Mouse (Mus musculus): ENCODE results near the gene Atad1. TPM values are rescaled to one million over a fixed set of nuclear protein-coding genes. Genes with fewer than 3 reads are reported as not detected.

Atad1 gene
- polyA plus RNA-seq, 1 experiment from 2014 or later, result 25.3 TPM

DNA sequence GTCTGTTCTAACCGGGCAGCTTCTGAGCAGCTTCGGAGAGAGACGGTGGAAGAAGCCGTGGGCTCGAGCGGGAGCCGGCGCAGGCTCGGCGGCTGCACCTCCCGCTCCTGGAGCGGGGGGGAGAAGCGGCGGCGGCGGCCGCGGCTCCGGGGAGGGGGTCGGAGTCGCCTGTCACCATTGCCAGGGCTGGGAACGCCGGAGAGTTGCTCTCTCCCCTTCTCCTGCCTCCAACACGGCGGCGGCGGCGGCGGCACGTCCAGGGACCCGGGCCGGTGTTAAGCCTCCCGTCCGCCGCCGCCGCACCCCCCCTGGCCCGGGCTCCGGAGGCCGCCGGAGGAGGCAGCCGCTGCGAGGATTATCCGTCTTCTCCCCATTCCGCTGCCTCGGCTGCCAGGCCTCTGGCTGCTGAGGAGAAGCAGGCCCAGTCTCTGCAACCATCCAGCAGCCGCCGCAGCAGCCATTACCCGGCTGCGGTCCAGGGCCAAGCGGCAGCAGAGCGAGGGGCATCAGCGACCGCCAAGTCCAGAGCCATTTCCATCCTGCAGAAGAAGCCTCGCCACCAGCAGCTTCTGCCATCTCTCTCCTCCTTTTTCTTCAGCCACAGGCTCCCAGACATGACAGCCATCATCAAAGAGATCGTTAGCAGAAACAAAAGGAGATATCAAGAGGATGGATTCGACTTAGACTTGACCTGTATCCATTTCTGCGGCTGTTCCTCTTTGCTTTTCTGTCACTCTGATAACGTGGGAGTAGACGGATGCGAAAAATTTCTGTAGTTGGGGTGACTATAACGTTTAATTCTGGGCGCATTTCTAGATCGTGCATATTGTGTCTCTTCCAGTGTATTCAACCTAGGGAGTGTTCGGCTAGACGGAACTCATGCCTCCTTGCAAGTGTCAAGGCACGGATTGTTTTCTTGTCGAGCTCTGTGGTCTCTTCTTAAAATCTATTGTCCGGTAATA, 18.5 kb upstream of the Atad1 start:
- H3K4me1 ChIP-seq (replicated peaks), result peaks cover 43% of the 10 kb centered on the region
- H3K9me3 ChIP-seq (replicated peaks), result no peaks in the 10 kb centered on the region
- H3K27me3 ChIP-seq, result 0 out of 2 replicates have a peak, but pooled peaks cover 9% of the 10 kb centered on the region
- peak overlapping the region; percentile 93 for H3K27ac ChIP-seq
- ATAC-seq (ENCODE audit: low read depth) (no peak), DNase-seq (peak; percentile 29)
- peak overlapping the region; percentile 100 for H3K4me2 ChIP-seq
- H3K4me3 ChIP-seq (replicated peaks), result peak overlapping the region; percentile 95
- WGBS (ENCODE audit: insufficient replicate concordance), result under 1% methylated on average over 60 of the region's 69 CpGs
- H3K36me3 ChIP-seq, result no peaks in the 10 kb centered on the region
- peak overlapping the region; percentile 90 for H3K9ac ChIP-seq

GRCm38 (mm10) chr19:32756900-32757725, 17.5 kb upstream of the Atad1 start, which contains the start of gene Pten:
Pten (plus strand) TSS chr19:32757497.
- Histone ChIP-seq H3K9me3 (replicated peaks) (no peaks in the 10 kb centered on the region), H3K36me3 (no peaks in the 10 kb centered on the region), H3K4me3 (replicated peaks) (peak within 1 kb of the TSS; percentile 95), H3K4me1 (replicated peaks) (peaks cover 40% of the 10 kb centered on the region), H3K4me2 (peak within 1 kb of the TSS; percentile 100), H3K27ac (peak within 1 kb of the TSS; percentile 93), H3K27me3 (0 out of 2 replicates have a peak, but pooled peaks cover 10% of the 10 kb centered on the region), H3K9ac (peak within 1 kb of the TSS; percentile 90)
- ATAC-seq (ENCODE audit: low read depth), result peak; percentile 89
- peak; percentile 92 for DNase-seq
- under 1% methylated on average over 69 of the region's 77 CpGs for WGBS (ENCODE audit: insufficient replicate concordance)

DNA sequence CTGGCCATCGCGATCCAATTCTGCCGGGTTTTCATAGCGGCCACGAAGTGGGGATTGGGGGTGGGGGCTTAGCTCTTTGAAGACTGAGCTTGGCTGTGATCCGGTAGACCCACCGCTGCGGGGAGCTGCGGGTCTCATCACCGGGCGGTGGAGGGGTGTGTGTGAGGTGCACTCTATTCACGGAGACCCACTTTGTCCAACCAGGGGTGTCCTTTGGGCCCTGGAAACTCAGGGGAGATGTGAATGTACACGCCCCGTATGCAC, 17.0 kb upstream of the Atad1 start:
- 0 out of 2 replicates have a peak, but pooled peaks cover 10% of the 10 kb centered on the region for H3K27me3 ChIP-seq
- peak overlapping the region; percentile 80 for H3K9ac ChIP-seq
- no peaks in the 10 kb centered on the region for H3K9me3 ChIP-seq (replicated peaks)
- peak overlapping the region; percentile 86 for H3K27ac ChIP-seq
- DNase-seq (no peak), ATAC-seq (ENCODE audit: low read depth) (no peak)
- peak overlapping the region; percentile 100 for H3K4me2 ChIP-seq
- H3K36me3 ChIP-seq, result no peaks in the 10 kb centered on the region
- peaks cover 40% of the 10 kb centered on the region for H3K4me1 ChIP-seq (replicated peaks)
- H3K4me3 ChIP-seq (replicated peaks), result peak overlapping the region; percentile 95
- 0% methylated on average over 14 of the region's 14 CpGs for WGBS (ENCODE audit: insufficient replicate concordance)

DNA sequence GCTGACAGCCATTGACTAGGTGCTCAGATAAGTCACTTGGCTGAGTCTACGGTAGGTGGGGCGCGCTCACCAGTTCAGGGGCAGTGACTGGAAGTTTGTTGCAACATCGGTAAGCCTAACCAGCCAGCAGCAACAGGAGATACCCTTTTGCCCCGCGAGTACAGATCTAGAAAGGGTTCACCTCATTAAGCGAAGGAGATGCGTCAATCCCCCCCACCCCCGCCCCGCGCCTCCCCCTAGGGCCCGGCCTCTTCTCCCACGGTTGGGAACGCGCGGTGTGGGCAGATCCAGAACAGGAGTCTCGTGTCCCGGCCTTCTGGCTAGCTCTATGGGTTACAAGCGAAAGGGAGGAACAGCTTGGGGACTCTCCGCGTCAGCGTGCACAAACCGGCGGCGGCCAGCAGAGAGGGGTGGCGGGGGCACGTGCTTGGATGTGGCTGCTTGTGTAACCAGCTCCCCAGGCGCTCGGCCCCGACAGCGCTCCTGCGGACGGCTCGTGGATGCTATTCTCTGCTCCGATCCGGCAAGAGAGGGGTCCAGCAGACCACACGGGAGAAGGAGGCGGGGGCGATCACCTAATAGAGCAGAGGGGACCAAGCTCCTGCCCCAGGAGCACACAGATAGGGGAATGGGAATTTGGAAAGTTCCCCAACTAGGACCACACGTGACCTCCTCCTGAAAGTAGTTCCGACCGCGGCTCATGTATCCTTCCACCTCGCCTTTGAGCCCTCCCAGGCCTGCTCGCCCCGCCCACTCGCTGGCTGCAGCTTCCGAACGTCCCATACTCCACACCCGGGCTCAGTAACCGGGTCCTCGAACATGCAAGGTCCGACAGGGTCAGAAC, 16.4 kb upstream of the Atad1 start:
- Histone ChIP-seq H3K9ac (peak overlapping the region; percentile 80), H3K36me3 (no peaks in the 10 kb centered on the region), H3K27me3 (0 out of 2 replicates have a peak, but pooled peaks cover 10% of the 10 kb centered on the region), H3K27ac (peak overlapping the region; percentile 87), H3K9me3 (replicated peaks) (no peaks in the 10 kb centered on the region), H3K4me3 (replicated peaks) (peak overlapping the region; percentile 95), H3K4me1 (replicated peaks) (peaks cover 38% of the 10 kb centered on the region), H3K4me2 (peak overlapping the region; percentile 100)
- under 1% methylated on average over 53 of the region's 53 CpGs for WGBS (ENCODE audit: insufficient replicate concordance)
- ATAC-seq (ENCODE audit: low read depth), result peak; percentile 70
- DNase-seq, result peak; percentile 92

DNA sequence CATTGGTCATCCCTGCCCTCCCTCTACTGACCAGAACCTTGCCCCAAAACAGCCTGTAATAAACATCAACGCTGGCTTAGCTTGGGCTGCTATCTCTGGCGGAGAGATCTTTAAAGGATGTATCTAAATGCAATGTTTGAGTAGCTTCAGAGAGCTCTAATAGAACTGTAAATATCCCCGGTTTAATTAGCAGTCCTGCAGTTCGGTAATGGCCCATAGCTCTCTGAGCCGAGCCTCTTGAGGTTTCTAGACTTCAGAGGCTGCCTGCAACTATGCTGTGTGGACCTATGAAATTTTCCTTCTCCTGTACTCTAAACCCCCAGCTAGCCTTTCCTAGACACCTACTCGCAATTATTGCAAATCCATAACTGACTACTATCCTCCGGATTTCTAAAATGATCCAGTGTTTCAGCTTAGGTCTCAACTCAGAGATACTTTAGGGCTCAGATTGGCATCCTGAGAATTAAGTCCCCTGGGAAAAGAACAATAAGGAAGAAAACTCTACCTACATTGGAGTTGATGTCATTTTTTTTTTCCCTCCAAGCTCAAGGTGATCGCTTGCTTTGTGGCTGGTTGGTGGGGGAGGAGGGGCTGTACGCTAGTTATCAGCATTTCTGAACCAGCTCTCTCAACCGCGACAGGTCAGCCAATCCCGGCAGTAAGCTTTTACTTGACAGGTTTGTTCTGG, 15.7 kb upstream of the Atad1 start:
- Histone ChIP-seq H3K27me3 (0 out of 2 replicates have a peak, but pooled peaks cover 10% of the 10 kb centered on the region), H3K27ac (peak overlapping the region; percentile 87; the same call in 1 of the 2 replicates), H3K9me3 (replicated peaks) (no peaks in the 10 kb centered on the region), H3K4me1 (replicated peaks) (peaks cover 31% of the 10 kb centered on the region), H3K4me3 (replicated peaks) (peak overlapping the region; percentile 95), H3K4me2 (peak overlapping the region; percentile 100), H3K36me3 (no peaks in the 10 kb centered on the region), H3K9ac (peak overlapping the region; percentile 80)
- ATAC-seq (ENCODE audit: low read depth), result no peak
- DNase-seq, result no peak
- WGBS (ENCODE audit: insufficient replicate concordance), result 12% methylated on average over 12 of the region's 12 CpGs

- H3K9ac ChIP-seq, result no peak overlapping the region
- ATAC-seq (ENCODE audit: low read depth) (no peak), DNase-seq (no peak)
- no peaks in the 10 kb centered on the region for H3K9me3 ChIP-seq (replicated peaks)
- H3K27me3 ChIP-seq, result 0 out of 2 replicates have a peak, but pooled peaks cover 10% of the 10 kb centered on the region
- no peak overlapping the region for H3K4me3 ChIP-seq (replicated peaks)
- 39% methylated on average over 15 of the region's 15 CpGs for WGBS (ENCODE audit: insufficient replicate concordance)
- no peak overlapping the region for H3K27ac ChIP-seq
- H3K4me1 ChIP-seq (replicated peaks), result peaks cover 25% of the 10 kb centered on the region
- H3K36me3 ChIP-seq, result no peaks in the 10 kb centered on the region
- H3K4me2 ChIP-seq, result peak overlapping the region; percentile 100
These were observed 14.8 kb upstream of the Atad1 start for GRCm38 (mm10) chr19:32754188-32755000.

- 74% methylated on average over 3 of the region's 3 CpGs for WGBS (ENCODE audit: insufficient replicate concordance)
- Histone ChIP-seq H3K4me1 (replicated peaks) (peaks cover 15% of the 10 kb centered on the region), H3K4me2 (no peak overlapping the region), H3K27me3 (0 out of 2 replicates have a peak, but pooled peaks cover 10% of the 10 kb centered on the region), H3K27ac (no peak overlapping the region), H3K4me3 (replicated peaks) (no peak overlapping the region), H3K9me3 (replicated peaks) (no peaks in the 10 kb centered on the region), H3K36me3 (no peaks in the 10 kb centered on the region), H3K9ac (no peak overlapping the region)
- no peak for ATAC-seq (ENCODE audit: low read depth)
- DNase-seq, result no peak
These were observed 13.8 kb upstream of the Atad1 start for GRCm38 (mm10) chr19:32753386-32753785.

DNA sequence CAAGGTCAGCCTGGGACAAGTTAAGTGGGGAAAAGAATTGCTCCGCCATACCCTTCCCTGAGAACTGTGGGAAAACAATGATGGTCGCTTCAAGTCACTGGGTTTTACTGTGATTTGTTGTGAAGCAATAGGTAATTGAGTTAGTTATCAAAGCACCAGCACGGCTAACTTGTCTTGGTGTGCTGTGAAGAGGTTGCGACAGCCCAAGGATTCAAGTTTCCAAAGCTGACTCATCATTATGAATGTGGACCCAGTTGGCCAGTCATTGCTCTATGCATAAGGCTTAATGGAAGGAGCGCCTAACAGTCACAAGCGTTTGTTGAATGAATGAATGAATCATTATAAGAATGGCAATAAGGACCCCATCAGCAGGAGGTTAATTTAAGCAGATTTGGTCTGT, 12.8 kb upstream of the Atad1 start:
- Histone ChIP-seq H3K27ac (no peak overlapping the region), H3K4me2 (no peak overlapping the region), H3K9ac (no peak overlapping the region), H3K9me3 (replicated peaks) (no peaks in the 10 kb centered on the region), H3K4me3 (replicated peaks) (no peak overlapping the region), H3K4me1 (replicated peaks) (peaks cover 15% of the 10 kb centered on the region), H3K36me3 (no peaks in the 10 kb centered on the region), H3K27me3 (0 out of 2 replicates have a peak, but pooled peaks cover 10% of the 10 kb centered on the region)
- ATAC-seq (ENCODE audit: low read depth), result no peak
- 74% methylated on average over 6 of the region's 6 CpGs for WGBS (ENCODE audit: insufficient replicate concordance)
- no peak for DNase-seq

- H3K9me3 ChIP-seq (replicated peaks), result no peaks in the 10 kb centered on the region
- 0 out of 2 replicates have a peak, but pooled peaks cover 8% of the 10 kb centered on the region for H3K27me3 ChIP-seq
- H3K36me3 ChIP-seq, result no peaks in the 10 kb centered on the region
- no peak overlapping the region for H3K4me3 ChIP-seq (replicated peaks)
- H3K4me2 ChIP-seq, result no peak overlapping the region
- 30% methylated on average over 6 of the region's 6 CpGs for WGBS (ENCODE audit: insufficient replicate concordance)
- H3K9ac ChIP-seq, result no peak overlapping the region
- H3K4me1 ChIP-seq (replicated peaks), result peaks cover 1% of the 10 kb centered on the region; the same call in 1 of the 2 replicates
- ATAC-seq (ENCODE audit: low read depth), result no peak
- no peak for DNase-seq
- H3K27ac ChIP-seq, result no peak overlapping the region
These were observed 9.8 kb upstream of the Atad1 start for GRCm38 (mm10) chr19:32749425-32749824.
